Mouse (Mus musculus): ENCODE data around the gene Mapkbp1. TPM values are rescaled to one million over a fixed set of nuclear protein-coding genes. Genes with fewer than 3 reads are reported as not detected.

Gene Mapkbp1
- polyA plus RNA-seq, 1 experiment from 2014 or later = 4.0 TPM

Small RNA genes within 50 kb of the gene (microRNA-seq; reads per million reads assigned to microRNA genes)
- gene Mir7665 = not detected

Other genes with a start within 250 kb of the Mapkbp1 start
- gene Itpka, start 230.4 kb upstream of the Mapkbp1 start, polyA plus RNA-seq (2015; fragmentation: Nextera tagmentation; extraction: Ambion mirVana) = 0.62 and 0.65 TPM in 2 replicates
- 0.13 and 0.14 TPM in 2 replicates for gene Ltk, start 212.3 kb upstream of the Mapkbp1 start, polyA plus RNA-seq (2015; fragmentation: Nextera tagmentation; extraction: Ambion mirVana)
- 22.7 and 27.5 TPM in 2 replicates for gene Rpap1, start 185.2 kb upstream of the Mapkbp1 start, polyA plus RNA-seq (2015; fragmentation: Nextera tagmentation; extraction: Ambion mirVana)
- gene Tyro3, start 175.0 kb upstream of the Mapkbp1 start, polyA plus RNA-seq (2015; fragmentation: Nextera tagmentation; extraction: Ambion mirVana) = 17.1 and 18.7 TPM in 2 replicates
- 28.5 and 28.8 TPM in 2 replicates for gene Mga, start 75.5 kb upstream of the Mapkbp1 start, polyA plus RNA-seq (2015; fragmentation: Nextera tagmentation; extraction: Ambion mirVana)
- gene Jmjd7, start 54.8 kb downstream of the Mapkbp1 start, polyA plus RNA-seq (2015; fragmentation: Nextera tagmentation; extraction: Ambion mirVana) = 19.8 and 22.4 TPM in 2 replicates
- 4.8 and 6.2 TPM in 2 replicates for gene Gm28042, start 54.8 kb downstream of the Mapkbp1 start, polyA plus RNA-seq (2015; fragmentation: Nextera tagmentation; extraction: Ambion mirVana)
- gene Pla2g4b, start 60.7 kb downstream of the Mapkbp1 start, polyA plus RNA-seq (2015; fragmentation: Nextera tagmentation; extraction: Ambion mirVana) = 1.5 and 1.9 TPM in 2 replicates
- 9.8 and 11.3 TPM in 2 replicates for gene Ehd4, start 181.9 kb downstream of the Mapkbp1 start, polyA plus RNA-seq (2015; fragmentation: Nextera tagmentation; extraction: Ambion mirVana)